Mouse (Mus musculus) lung, adult 2 months (tissue): ENCODE measurements around the gene Abca3.

Source experiments
- CTCF ChIP-seq: fragments of 200-500 bp; IDR thresholded peaks from 2 replicates; pipeline ENCODE4 v1.5.1; 2011; ENCODE audit warnings: mild to moderate bottlenecking, low read length, control low read depth; ENCODE audit not compliant: insufficient read depth
- POLR2A ChIP-seq: fragments of 200-500 bp; IDR thresholded peaks from 2 replicates; pipeline ENCODE4 v1.6.1; 2011; ENCODE audit warnings: low read depth, mild to moderate bottlenecking, control low read depth, low read length, borderline replicate concordance; ENCODE audit errors: extremely low read depth

DNA sequence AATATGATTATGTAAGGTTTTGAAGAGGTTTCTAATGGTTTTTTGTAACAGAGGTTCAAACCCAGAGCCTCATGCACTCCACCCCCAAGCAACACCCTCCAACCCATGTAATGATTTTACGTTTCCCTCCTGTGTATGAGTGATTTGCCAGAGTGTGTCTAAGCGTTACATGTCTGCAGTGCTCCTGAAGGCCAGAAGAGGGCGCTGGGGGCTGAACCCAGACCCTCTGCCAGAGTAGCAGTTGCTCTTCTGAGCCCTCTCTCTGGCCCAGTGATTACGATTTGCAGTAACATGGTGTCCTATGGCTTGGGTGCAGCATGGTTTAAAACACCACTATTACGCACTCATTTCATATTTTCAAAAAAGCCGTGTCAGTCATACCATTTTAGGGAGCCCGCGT lies 39.4 kb downstream of the Abca3 start:
- no peak for TF ChIP-seq POLR2A
- peak; percentile 59 for TF ChIP-seq CTCF
